Mouse (Mus musculus) ES-Bruce4 (cell line): Measurements from ENCODE around the gene Cops9. TPM values are rescaled to one million over a fixed set of nuclear protein-coding genes. Genes with fewer than 3 reads are reported as not detected.

ENCODE experiments used
- H3K27ac ChIP-seq: 2 replicates; pipeline ENCODE4 v1.5.1; 2012; ENCODE audit warnings: low read length, inconsistent platforms; ENCODE audit not compliant: insufficient read depth
- H3K27me3 ChIP-seq: 2 replicates; pipeline ENCODE4 v1.6.1; 2012; ENCODE audit warnings: mild to moderate bottlenecking, low read length, inconsistent platforms; ENCODE audit not compliant: control insufficient read depth, poor library complexity, insufficient read depth, severe bottlenecking
- H3K36me3 ChIP-seq: 2 replicates; pipeline ENCODE4 v1.6.1; 2012; ENCODE audit warnings: inconsistent platforms, mild to moderate bottlenecking, low read length, moderate library complexity; ENCODE audit not compliant: control insufficient read depth, poor library complexity, insufficient read depth, severe bottlenecking
- H3K4me1 ChIP-seq: one replicate; pipeline ENCODE4 v1.8.1; 2011; ENCODE audit warnings: low read length; ENCODE audit not compliant: control insufficient read depth, insufficient read depth
- H3K4me3 ChIP-seq: 2 replicates; pipeline ENCODE4 v1.5.1; 2011; ENCODE audit warnings: low read depth, mild to moderate bottlenecking, low read length
- H3K9ac ChIP-seq: 2 replicates; pipeline ENCODE4 v1.6.1; 2012; ENCODE audit warnings: low read depth, mild to moderate bottlenecking, inconsistent platforms; ENCODE audit not compliant: poor library complexity, severe bottlenecking
- H3K9me3 ChIP-seq: replicated peaks from 2 replicates; pipeline ENCODE4 v1.6.1; 2012; ENCODE audit warnings: mild to moderate bottlenecking, low read length, inconsistent platforms; ENCODE audit not compliant: control insufficient read depth, poor library complexity, insufficient read depth, severe bottlenecking
- CTCF ChIP-seq: IDR thresholded peaks from one replicate; pipeline ENCODE4 v1.8.1; 2011; ENCODE audit warnings: low read depth, low read length
- EP300 ChIP-seq: IDR thresholded peaks from 2 replicates; pipeline ENCODE4 v1.6.1; 2011; ENCODE audit warnings: low read depth, low read length; ENCODE audit not compliant: insufficient read depth
- POLR2A ChIP-seq: IDR thresholded peaks from one replicate; pipeline ENCODE4 v1.8.1; 2011; ENCODE audit warnings: low read length; ENCODE audit not compliant: insufficient read depth
- polyA plus RNA-seq: library from polyadenylated mRNA; stranded (reverse); fragments of >200 nt; gene quantifications from 2 replicates; pipeline ENCODE4 v1.2.4, GENCODE M21; 2011; ENCODE audit warnings: low read depth; ENCODE audit not compliant: missing spikeins, insufficient read depth, insufficient read length

The Cops9 gene
- polyA plus RNA-seq, 1 experiment, result 107 TPM

- no peaks in the 10 kb centered on the region for H3K27me3 ChIP-seq
- TF ChIP-seq EP300, result no peak
- no peak for TF ChIP-seq CTCF
- no peak for TF ChIP-seq POLR2A
- no peak overlapping the region for H3K27ac ChIP-seq
- H3K9ac ChIP-seq, result no peak overlapping the region
- H3K4me3 ChIP-seq, result no peak overlapping the region
- H3K36me3 ChIP-seq, result no peaks in the 10 kb centered on the region
- peaks cover 3% of the 10 kb centered on the region for H3K4me1 ChIP-seq
- H3K9me3 ChIP-seq, result no peaks in the 10 kb centered on the region
Measured at GRCm38 (mm10) chr1:92644916-92645315, 3.1 kb upstream of the Cops9 start.

GRCm38 (mm10) chr1:92643691-92644090 lies 1.9 kb upstream of the Cops9 start:
- Histone ChIP-seq H3K27ac (no peak overlapping the region), H3K9ac (no peak overlapping the region), H3K27me3 (no peaks in the 10 kb centered on the region), H3K4me3 (no peak overlapping the region), H3K36me3 (no peaks in the 10 kb centered on the region), H3K9me3 (no peaks in the 10 kb centered on the region), H3K4me1 (peaks cover 3% of the 10 kb centered on the region)
- TF ChIP-seq POLR2A (no peak), EP300 (no peak), CTCF (no peak)

GRCm38 (mm10) chr1:92640393-92640792 lies 1.4 kb downstream of the Cops9 start:
- Histone ChIP-seq H3K36me3 (no peaks in the 10 kb centered on the region), H3K27me3 (no peaks in the 10 kb centered on the region), H3K9me3 (no peaks in the 10 kb centered on the region), H3K4me1 (peaks cover 3% of the 10 kb centered on the region), H3K9ac (no peak overlapping the region), H3K27ac (no peak overlapping the region), H3K4me3 (no peak overlapping the region)
- no peak for TF ChIP-seq EP300
- TF ChIP-seq POLR2A, result no peak
- TF ChIP-seq CTCF, result no peak

- Histone ChIP-seq H3K27ac (no peak overlapping the region), H3K36me3 (no peaks in the 10 kb centered on the region), H3K4me3 (no peak overlapping the region), H3K9me3 (no peaks in the 10 kb centered on the region), H3K9ac (no peak overlapping the region), H3K4me1 (peaks cover 5% of the 10 kb centered on the region), H3K27me3 (no peaks in the 10 kb centered on the region)
- TF ChIP-seq POLR2A (no peak), EP300 (no peak), CTCF (no peak)
Measured at GRCm38 (mm10) chr1:92638736-92639135, 3.0 kb downstream of the Cops9 start.

- H3K4me1 ChIP-seq, result peaks cover 5% of the 10 kb centered on the region
- no peaks in the 10 kb centered on the region for H3K27me3 ChIP-seq
- H3K36me3 ChIP-seq, result no peaks in the 10 kb centered on the region
- no peak overlapping the region for H3K27ac ChIP-seq
- no peaks in the 10 kb centered on the region for H3K9me3 ChIP-seq
- H3K4me3 ChIP-seq, result no peak overlapping the region
- H3K9ac ChIP-seq, result no peak overlapping the region
- TF ChIP-seq POLR2A, result no peak
- no peak for TF ChIP-seq EP300
- no peak for TF ChIP-seq CTCF
Measured at GRCm38 (mm10) chr1:92638181-92638580, 3.6 kb downstream of the Cops9 start.

- no peak for TF ChIP-seq EP300
- TF ChIP-seq CTCF, result no peak
- no peak for TF ChIP-seq POLR2A
- Histone ChIP-seq H3K36me3 (no peaks in the 10 kb centered on the region), H3K27ac (no peak overlapping the region)
Measured at GRCm38 (mm10) chr1:92637501-92638172, 4.1 kb downstream of the Cops9 start.

More at GRCm38 (mm10) chr1:92637501-92638172, 4.1 kb downstream of the Cops9 start:
- Histone ChIP-seq H3K4me1 (peaks cover 5% of the 10 kb centered on the region), H3K9ac (no peak overlapping the region), H3K9me3 (no peaks in the 10 kb centered on the region), H3K27me3 (no peaks in the 10 kb centered on the region), H3K4me3 (no peak overlapping the region)
